ENCODE assay signal across 9 mouse cellular contexts in the genomic region with DNA sequence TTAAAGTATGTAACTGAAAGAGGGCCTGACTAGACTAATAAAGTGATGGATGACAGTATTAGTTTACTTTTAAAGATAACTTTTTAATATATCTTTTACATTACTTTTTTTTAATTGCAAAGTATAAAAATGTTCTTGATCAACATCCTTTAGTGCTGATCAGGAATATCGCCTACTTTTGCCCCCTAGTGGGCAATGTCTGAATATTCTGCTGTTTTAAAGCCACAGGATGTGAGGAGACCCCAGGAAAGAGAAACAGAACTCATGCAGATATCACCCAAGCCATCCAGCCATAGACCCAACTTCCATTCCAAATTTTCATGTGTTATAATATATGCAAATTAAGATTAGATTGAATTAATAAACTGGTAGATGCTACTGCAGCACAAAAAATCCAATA. TPM values are rescaled to one million over a fixed set of nuclear protein-coding genes. Genes with fewer than 3 reads are reported as not detected.
DNase-seq lines count a peak whose midpoint lies in the region; ATAC-seq lines count a peak whose summit lies in the region.
"Had no signal": no experiment of that assay in that cellular context is flagged by ENCODE, and none has a peak within 500 bp of the region (broad histone marks: within the 10 kb centered on the region; RNA-seq: fewer than 3 reads in every experiment).

No protein-coding gene starts in this region.

- no peak overlapping the region for H3K9ac ChIP-seq in neural tube, embryonic 11.5 days (ENCODE audit: low read length)
- no peak overlapping the region for H3K9ac ChIP-seq in neural tube, embryonic 15.5 days (replicated peaks)

- H3K4me3 ChIP-seq in heart, embryonic 10.5 days: no peak overlapping the region
- H3K4me3 ChIP-seq in neural tube, embryonic 11.5 days (ENCODE audit: low read depth, low read length): no peak overlapping the region
- H3K4me3 ChIP-seq in neural tube, embryonic 15.5 days (replicated peaks): no peak overlapping the region

- peaks cover 3% of the 10 kb centered on the region; the same call in 1 of the 2 replicates for H3K36me3 ChIP-seq in heart, embryonic 10.5 days
- no peaks in the 10 kb centered on the region for H3K36me3 ChIP-seq in neural tube, embryonic 11.5 days (ENCODE audit: control insufficient read depth, insufficient read depth, low read length)
- H3K36me3 ChIP-seq in neural tube, embryonic 15.5 days: no peaks in the 10 kb centered on the region

- no peaks in the 10 kb centered on the region for H3K9me3 ChIP-seq in heart, embryonic 10.5 days
- no peaks in the 10 kb centered on the region for H3K9me3 ChIP-seq in neural tube, embryonic 11.5 days (ENCODE audit: control insufficient read depth, low read length)
- no peaks in the 10 kb centered on the region for H3K9me3 ChIP-seq in neural tube, embryonic 15.5 days (replicated peaks)

- peak; percentile 20 for DNase-seq in heart, postnatal 4 days
- DNase-seq in heart, embryonic 10.5 days (ENCODE audit: low spot score): no peak
- peak; percentile 35 for DNase-seq in neural tube, embryonic 11.5 days (ENCODE audit: low spot score)
- DNase-seq in embryo, embryonic 10.5 days (ENCODE audit: low spot score): peak; percentile 72
- DNase-seq in thymus, postnatal 14 days: peak; percentile 46
- no peak for DNase-seq in spleen, postnatal 10 days (ENCODE audit: low spot score in 2 of 2)
- no peak for DNase-seq in adrenal gland, adult (ENCODE audit: inconsistent age in 2 of 2, low spot score in 1 of 2)

- H3K4me2 ChIP-seq in neural tube, embryonic 11.5 days (ENCODE audit: low read depth): no peak overlapping the region
- H3K4me2 ChIP-seq in neural tube, embryonic 15.5 days: no peak overlapping the region

- H3K27ac ChIP-seq in heart, embryonic 10.5 days: no peak overlapping the region
- no peak overlapping the region for H3K27ac ChIP-seq in neural tube, embryonic 11.5 days (ENCODE audit: low read depth, low read length)
- no peak overlapping the region for H3K27ac ChIP-seq in neural tube, embryonic 15.5 days (replicated peaks)

- ATAC-seq in neural tube, embryonic 11.5 days (ENCODE audit: insufficient read depth, low FRiP score, low TSS enrichment): no peak
- no peak; the same call in 1 of the 2 replicates for ATAC-seq in neural tube, embryonic 15.5 days (ENCODE audit: low FRiP score)

- WGBS in heart, embryonic 10.5 days: 19% methylated on average over 1 of the region's 1 CpGs
- WGBS in neural tube, embryonic 11.5 days: 17% methylated on average over 1 of the region's 1 CpGs
- 36% methylated on average over 1 of the region's 1 CpGs for WGBS in neural tube, embryonic 15.5 days

- no peaks in the 10 kb centered on the region for H3K4me1 ChIP-seq in heart, embryonic 10.5 days
- H3K4me1 ChIP-seq in neural tube, embryonic 11.5 days (ENCODE audit: control insufficient read depth, insufficient read depth, low read length): no peaks in the 10 kb centered on the region
- H3K4me1 ChIP-seq in neural tube, embryonic 15.5 days: no peaks in the 10 kb centered on the region

- no peaks in the 10 kb centered on the region for H3K27me3 ChIP-seq in heart, embryonic 10.5 days (ENCODE audit: insufficient read depth, poor library complexity, severe bottlenecking)
- H3K27me3 ChIP-seq in neural tube, embryonic 11.5 days (ENCODE audit: control insufficient read depth, insufficient read depth, low read length): no peaks in the 10 kb centered on the region
- no peaks in the 10 kb centered on the region for H3K27me3 ChIP-seq in neural tube, embryonic 15.5 days (replicated peaks)

RNA-seq across cellular contexts. Expression of a gene that starts 1.1 kb away (rescaled TPM):
- not detected for total RNA-seq in heart, postnatal 4 days (2021)
- not detected in 2 replicates for polyA plus RNA-seq in heart, embryonic 10.5 days (2016; fragmentation: Nextera tagmentation; extraction: Ambion mirVana)
- polyA plus RNA-seq in neural tube, embryonic 11.5 days (2014; fragmentation: Nextera tagmentation; extraction: Ambion mirVana): not detected in 2 replicates
- not detected in 2 replicates for polyA plus RNA-seq in neural tube, embryonic 15.5 days (2015; fragmentation: Nextera tagmentation; extraction: Ambion mirVana)
- total RNA-seq: heart, adult 18-20 months had no signal

RNA-seq across cellular contexts. Expression of a gene that starts 24.2 kb away (rescaled TPM):
- total RNA-seq in heart, postnatal 4 days (2021): 1 to 10 TPM; 6.3 to 7.6 TPM
- 17.0 and 17.9 TPM in 2 replicates for polyA plus RNA-seq in heart, embryonic 10.5 days (2016; fragmentation: Nextera tagmentation; extraction: Ambion mirVana)
- polyA plus RNA-seq in neural tube, embryonic 11.5 days (2014; fragmentation: Nextera tagmentation; extraction: Ambion mirVana): 21.0 and 23.9 TPM in 2 replicates
- polyA plus RNA-seq in neural tube, embryonic 15.5 days (2015; fragmentation: Nextera tagmentation; extraction: Ambion mirVana): 13.0 and 15.3 TPM in 2 replicates

Comparison
In these comparisons a context has a peak if more than half of its experiments do, and no peak if none do; other contexts are left out.
1. DNase-seq: peak in heart, postnatal 4 days (single experiment), neural tube, embryonic 11.5 days (single experiment), embryo, embryonic 10.5 days (single experiment) and thymus, postnatal 14 days (single experiment); none in heart, embryonic 10.5 days (single experiment), spleen, postnatal 10 days (0 of 2) and adrenal gland, adult (0 of 2).